Mouse (Mus musculus) G1E-ER4 (cell line): ENCODE measurements around the gene Tmco4. TPM values are rescaled to one million over a fixed set of nuclear protein-coding genes. Genes with fewer than 3 reads are reported as not detected.

Source experiments
- GATA1 ChIP-seq: IDR thresholded peaks from one replicate; pipeline ENCODE4 v1.8.0; 2012; ENCODE audit warnings: low read length, inconsistent platforms
- polyA plus RNA-seq: library from polyadenylated mRNA; stranded (reverse); fragments of >175 nt; gene quantifications from 2 replicates; pipeline ENCODE4 v1.2.3, GENCODE M21; 2012

Gene Tmco4
- polyA plus RNA-seq, 1 experiment, result 16.4 TPM

DNA sequence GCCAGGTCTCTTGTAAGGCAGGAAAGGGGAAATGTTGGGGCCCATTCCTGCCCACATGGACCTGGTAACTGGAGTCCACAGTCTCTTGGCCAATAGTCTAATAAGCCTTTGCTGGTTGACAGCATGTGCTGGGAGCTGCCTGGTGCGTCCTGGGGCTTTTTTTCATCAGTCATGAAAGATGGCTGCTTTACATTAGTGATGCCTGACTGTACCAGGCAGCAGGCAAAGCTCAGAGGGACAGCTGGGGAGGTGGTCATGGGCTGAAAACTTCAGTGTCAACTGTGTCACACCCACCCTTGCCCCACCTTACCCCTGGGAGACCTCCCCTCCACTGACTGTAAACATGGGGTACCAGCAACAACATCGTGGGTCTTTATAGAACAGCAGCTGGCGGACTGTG, 83.1 kb downstream of the Tmco4 start:
- no peak for TF ChIP-seq GATA1

DNA sequence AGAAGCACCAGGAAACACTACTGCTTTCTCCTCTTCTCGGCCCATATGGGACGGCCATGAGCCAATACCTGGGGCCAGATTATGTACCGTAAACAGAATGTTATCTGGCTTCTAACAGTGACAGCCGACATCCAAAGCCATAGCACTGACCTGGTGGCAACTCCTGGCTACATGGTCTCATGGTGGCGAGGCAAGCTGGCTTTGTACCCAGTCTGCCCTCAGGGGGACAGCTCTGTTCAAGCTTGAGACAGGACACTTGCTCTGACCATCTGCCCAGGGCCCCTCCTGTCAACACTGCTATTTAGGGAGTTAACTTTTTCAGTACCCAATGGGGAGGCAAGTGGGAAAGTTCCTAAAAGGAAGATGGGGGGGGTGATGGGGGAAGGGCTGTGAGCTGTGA, 84.6 kb downstream of the Tmco4 start:
- TF ChIP-seq GATA1, result no peak

DNA sequence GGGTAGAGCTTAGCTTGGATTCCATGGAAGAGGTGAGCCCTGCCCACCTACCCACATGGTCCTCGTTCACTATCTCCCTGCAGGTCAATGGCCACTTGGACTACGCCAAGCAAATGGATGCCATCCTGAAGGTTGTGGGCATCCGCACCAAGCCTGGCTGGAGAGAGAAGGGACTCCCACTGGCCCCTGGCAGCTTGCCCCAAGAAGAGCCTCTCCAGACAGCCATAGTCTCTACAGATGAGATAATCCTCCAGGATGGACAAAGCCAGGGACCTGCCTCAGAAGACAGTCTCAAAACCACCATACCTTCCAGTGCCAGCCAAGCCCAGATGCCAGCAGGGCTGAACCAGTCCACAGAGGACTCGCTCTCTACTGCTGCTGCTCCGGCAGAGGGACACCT, 85.3 kb downstream of the Tmco4 start:
- no peak for TF ChIP-seq GATA1

DNA sequence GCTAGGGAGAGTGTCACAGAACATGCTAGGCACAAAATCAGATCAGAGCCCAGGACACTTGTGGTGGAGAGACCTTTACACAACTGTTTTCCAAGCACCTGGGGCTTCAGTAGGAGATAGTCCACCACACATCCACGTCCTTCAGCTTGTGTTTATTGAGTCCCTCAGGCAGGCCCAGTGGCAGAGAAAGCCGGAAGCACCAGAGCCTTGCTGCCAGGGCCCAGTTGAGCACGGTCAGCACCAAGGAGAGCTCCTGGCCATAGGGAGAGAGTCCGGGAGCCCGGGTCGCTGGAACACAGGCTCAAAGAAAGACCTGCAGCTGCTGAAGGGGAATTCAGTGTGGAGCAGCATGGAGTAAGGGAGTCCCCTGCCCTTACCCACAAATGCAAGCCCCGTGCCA, 86.9 kb downstream of the Tmco4 start:
- no peak for TF ChIP-seq GATA1

DNA sequence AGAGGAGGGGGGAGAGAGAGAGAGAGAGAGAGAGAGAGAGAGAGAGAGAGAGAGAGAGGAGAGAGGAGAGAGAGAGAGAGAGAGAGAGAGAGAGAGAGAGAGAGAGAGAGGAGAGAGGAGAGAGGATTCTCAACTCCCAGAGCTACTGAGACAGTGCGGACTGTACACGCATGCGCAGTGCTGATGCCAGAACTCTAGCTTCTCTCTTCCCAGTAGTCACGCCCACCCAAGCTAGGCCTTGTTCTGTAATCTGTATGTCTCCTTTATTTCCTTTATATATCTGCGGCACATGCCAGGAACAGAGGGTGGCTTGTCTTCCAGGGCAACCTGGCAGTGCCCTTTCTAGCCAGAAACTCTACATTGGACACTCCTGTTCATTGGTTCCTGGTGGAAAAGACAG, 92.1 kb downstream of the Tmco4 start:
- no peak for TF ChIP-seq GATA1

DNA sequence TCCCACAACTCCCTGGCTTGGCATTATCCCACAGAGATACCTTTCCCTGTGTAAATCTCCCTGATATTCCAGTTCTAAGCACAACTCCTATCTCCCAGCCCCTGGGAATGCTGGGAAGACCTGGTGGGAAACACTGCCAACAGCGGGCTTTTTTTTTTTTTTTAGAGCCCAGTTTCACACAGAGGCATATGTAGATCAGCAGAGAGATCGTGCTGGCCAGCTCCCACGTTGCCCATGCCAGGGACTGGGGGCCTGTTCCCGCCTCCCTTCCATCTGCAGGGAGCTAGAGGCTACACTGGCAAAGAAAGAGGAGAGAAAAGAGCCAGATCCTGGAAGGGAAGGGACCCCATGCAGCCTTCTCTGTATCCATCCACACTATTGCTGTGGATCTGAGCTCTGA, 95.6 kb downstream of the Tmco4 start:
- no peak for TF ChIP-seq GATA1

DNA sequence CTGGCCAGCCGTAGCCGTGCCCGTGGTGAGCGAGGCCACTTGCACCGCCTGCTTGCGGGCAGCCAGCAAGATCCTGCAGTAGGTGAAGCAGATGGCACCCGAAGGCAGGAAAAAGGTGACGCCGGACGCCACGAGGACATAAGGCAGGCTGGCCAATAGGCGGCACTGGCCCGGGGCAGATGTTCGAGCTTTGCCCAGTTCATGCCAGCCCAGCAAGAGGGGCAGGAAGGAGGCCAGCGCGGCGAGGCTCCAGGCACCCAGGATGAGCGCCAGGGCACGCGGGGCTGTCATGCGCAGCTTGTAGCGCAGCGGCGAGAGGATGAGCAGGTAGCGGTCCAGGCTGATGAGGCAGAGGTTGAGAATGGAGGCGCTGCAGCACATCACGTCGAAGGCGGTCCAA, 101.4 kb downstream of the Tmco4 start:
- no peak for TF ChIP-seq GATA1

DNA sequence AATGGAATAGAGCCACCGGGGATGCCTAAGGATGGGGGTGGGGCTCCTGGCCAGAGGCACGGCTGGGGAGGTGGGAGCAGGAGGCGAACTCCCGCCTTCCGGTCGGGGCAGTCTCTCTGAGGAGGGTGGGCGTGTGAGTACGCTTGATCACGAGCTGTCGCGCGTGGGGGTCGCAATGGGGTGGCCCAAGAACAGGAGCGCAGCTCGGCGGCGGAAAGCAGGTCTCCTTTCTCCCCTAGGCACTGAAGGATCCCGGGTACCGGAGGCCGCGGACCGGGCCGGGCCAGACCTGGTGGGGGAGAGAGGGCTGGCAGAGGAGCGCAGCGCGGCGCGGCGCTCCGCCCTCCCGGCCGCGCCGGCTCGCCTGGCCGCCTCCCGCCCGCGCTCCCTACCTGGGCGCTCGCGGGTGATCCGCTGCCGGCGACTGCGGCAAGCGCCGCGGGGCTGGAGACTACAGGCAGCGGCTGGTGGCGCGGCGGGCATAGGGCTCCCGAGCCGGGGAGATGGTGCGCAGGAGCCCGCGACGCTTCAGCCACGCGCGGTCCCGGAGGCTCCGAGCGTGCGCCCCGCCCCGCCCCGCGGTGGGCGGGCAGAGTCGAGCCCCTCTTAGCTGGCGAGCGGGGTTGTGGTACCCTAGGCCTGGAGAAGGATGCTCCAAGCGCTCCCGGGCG, 102.5 kb downstream of the Tmco4 start, which contains the start of gene Htr6:
Gene Htr6, minus strand, starts transcription at position 530 of the 671 bp plus-strand sequence.
- TF ChIP-seq GATA1, result no peak

DNA sequence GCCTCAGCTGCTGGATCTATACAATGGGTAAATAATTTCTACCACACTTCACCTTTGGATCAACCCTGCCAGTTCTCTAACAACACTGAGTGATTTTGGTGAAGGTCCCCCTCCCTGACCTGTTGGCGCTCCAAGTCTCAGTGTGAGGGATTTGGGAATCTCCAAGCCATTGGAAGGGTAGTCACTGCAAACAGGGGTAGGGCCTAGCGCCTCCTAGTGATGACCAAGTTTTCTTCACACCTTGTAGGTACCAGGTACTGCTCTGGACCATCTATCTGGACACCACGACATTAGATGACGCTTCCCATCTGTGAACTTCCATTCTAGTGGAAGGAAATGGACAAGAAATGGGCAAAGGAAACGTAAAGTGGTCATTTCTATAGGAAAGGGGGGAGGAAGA, 103.2 kb downstream of the Tmco4 start:
- no peak for TF ChIP-seq GATA1

DNA sequence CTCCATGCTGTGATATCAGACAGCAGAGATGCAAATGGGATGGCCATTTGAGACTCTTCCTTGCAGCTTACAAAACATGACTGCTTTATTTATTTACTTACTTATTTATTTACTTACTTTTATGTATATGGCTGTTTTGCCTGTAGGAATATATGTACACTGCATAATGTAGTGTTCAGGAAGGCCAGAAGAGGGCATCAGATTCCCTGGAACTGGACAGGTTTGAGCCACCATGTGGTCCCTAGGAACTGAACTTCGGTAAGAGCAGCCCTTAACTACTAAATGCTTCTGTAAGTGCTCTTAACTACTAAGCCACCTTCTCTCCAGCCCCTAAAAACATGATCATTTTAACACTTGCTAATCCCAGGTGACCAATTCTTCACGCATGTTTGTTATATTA, 105.6 kb downstream of the Tmco4 start:
- TF ChIP-seq GATA1, result no peak

DNA sequence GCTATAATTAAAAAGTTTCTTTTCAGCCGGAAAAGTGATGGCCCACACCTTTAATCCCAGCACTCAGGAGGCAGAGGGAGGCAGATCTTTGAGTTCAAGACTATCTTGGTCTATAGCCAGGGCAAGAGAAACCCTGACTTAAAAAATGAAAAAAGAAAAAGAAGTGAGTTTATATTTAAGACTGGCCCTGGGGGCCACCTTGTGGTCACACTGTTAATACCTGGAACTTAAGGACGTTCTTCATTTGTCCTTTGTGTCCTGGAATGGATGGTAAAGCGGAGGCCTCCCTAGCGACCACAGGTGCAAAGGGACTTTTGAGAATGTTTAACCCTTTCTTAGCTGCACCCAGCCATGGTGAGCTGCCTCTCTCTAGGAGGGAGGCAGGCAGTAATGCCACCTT, 106.0 kb downstream of the Tmco4 start:
- no peak for TF ChIP-seq GATA1

DNA sequence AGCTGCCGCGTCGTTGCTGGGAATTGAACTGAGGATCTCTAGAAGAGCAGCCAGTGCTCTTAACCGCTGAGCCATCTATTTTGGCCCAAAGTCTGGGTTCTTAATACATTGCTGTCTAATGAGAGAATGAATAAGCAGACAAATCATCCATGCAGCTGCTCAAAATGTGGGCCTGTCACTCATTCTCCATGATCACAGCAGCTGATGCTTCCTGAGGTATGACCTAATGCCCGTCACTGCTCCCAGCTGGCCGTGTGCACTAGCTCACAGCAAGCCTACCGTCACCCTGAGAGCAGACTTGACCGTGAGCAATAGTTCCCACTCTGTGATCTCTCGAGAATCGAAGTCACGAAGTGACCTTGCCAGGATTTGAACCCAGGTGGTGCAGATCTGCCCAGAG, 106.8 kb downstream of the Tmco4 start:
- TF ChIP-seq GATA1, result no peak

DNA sequence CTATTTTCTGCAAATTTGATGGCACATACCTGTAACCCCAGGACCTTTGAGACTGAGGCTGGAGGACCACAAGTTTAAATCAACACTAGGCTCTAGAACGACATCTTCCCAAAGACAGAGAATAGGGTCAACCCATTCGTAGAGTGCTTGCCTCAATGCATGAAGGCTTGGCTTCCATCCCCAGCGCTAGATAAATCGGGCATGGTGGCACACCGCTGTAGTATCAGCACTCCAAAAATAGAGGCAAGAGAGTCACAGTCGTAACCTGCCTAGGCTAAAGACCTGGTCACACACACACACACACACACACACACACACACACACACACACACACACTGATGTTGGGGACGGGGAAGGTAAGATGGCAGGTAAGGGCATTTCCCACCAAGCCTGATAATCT, 107.6 kb downstream of the Tmco4 start:
- TF ChIP-seq GATA1, result no peak

DNA sequence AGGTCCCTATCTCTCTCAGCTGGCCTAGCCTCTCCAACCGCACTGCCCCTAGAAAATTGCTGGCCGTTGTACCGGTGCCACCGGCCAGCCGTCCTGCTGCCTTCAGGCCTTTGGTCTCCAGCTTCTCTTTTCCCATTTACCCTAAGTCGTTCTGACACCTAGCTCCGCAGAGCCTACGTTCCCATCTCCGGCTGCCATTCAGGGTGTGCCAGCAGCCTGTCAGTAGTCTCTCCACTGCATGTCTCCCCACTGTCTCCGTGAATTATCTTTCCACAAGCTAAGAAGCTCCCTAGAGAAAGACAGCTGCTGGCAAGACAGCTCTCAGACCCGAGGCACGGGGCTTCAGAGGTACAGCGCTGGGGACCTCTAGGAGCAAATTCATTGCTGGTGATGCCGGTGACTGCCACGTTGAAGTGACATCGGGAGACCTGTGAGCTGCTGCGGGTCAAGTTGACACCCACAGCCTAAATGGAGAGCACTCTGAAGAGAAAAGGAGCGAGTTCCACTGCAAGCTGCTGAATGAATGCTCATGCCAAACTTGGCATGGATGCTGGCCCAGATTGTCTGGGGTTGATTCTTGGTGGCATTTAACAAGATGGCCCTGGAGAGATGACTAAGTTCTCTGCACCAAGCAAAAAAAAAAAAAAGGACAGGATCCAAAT, 108.7 kb downstream of the Tmco4 start:
- no peak for TF ChIP-seq GATA1

DNA sequence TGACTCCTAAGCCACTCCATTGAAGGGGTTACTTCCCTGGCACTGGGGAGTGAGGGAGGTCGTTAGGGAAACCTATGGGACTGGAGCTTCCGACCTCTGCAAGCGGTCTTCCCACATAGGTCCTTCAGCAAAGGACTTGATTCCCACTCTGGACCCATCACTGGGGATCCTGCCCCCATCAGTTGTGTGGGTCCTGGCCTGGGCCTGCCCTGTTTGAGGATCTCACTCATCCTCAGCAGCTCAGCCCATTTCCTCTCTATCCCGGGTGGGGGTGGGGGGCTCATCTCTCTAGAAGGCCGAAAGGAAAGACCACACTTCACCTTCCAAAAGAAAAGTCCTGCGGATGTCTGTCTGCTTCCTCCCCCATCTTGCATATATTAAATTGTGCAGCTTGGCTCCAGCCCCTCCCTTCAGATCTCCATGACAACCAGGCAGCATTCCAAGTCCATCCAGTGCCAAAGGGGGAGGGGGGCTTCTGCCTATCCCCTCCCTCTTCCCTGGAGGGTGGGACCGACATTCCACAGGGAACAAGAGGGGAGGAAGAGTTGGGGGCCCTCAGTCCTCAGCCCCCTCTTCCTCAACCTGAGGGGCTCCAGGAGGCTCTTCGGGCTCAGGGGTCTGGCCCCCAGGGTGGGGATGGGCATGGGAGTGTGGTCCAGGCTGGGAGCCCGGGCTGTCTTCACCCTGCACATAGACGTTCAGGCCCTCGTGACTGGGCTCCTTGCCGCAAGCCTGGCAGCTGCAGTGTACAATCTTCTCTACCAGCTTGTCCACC, 110.3 kb downstream of the Tmco4 start:
- TF ChIP-seq GATA1, result no peak

DNA sequence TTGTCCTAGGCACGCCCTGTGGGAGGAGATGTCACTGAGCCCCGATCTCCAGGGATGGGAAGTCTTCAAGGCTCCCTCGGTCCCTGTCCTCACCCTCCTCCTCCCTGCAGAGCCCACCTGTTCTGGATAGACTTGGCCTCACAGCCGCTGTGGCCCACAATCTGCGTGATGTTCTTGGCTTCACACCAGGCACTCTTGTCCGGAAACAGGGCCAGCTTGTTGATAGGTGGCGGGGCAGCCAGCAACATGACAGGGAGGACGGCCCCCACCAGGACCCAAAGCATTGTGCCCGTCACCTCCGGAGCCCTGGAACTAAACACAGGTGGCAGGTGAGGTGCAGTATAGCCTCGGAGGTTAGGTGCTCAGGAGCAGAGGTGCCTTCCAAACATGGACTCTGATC, 112.6 kb downstream of the Tmco4 start:
- no peak for TF ChIP-seq GATA1

DNA sequence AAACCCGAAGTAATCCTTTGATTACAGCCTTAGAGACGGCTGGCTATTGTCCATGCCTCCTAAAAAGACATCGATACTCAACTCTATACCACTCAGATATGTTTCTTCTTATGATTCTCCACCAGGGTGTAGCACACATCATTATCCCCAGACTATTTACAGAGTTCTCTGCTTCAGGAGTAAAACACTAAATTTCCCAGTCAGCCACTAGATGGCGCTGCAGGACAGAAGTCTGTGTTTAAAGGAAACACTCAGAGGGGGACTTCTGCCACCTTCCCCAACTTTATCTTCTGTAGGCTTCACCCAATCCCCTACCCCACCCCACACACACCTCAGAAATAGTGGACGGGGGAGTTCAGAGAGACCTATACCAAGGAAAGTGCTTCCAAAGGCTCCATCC, 113.3 kb downstream of the Tmco4 start:
- TF ChIP-seq GATA1, result no peak
